Mouse (Mus musculus): Measurements from ENCODE around the gene Tfpi. TPM values are rescaled to one million over a fixed set of nuclear protein-coding genes. Genes with fewer than 3 reads are reported as not detected.

The Tfpi gene
- polyA plus RNA-seq (2015; fragmentation: Nextera tagmentation; extraction: Ambion mirVana): 34.7 and 42.9 TPM in 2 replicates

DNA sequence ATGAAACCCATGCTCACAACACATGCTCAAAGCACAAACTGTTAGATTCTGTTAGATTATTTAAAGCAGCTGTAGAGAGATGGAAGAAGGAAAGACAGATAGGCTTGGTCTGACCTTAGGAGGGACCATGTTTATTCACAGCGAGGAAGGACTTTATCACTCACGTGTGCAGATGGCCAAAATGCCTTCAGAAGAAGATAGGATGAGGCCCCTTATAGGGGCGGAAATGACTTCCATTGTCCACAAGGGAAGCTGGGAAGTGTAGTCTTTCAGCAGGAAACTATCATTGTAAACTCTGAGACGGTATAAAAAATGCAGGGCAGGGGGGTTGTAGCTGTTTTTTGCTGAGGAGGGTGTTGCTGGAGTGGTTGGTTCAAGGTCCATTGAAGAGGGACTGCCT lies at the start of gene Tfpi:
Gene Tfpi (minus strand): TSS at position 199 of the 400 bp plus-strand sequence.

GRCm38 (mm10) chr2:84425138-84425537 lies 51.4 kb downstream of the Tfpi start, which contains the start of gene Calcrl:
TSS of gene Calcrl (minus strand) at chr2:84425411.

Other genes with a start within 250 kb of the Tfpi start
- 32.5 and 38.6 TPM in 2 replicates for gene Calcrl, start 51.4 kb downstream of the Tfpi start, polyA plus RNA-seq (2015; fragmentation: Nextera tagmentation; extraction: Ambion mirVana)
- gene Ctnnd1, start 174.0 kb upstream of the Tfpi start, polyA plus RNA-seq (2015; fragmentation: Nextera tagmentation; extraction: Ambion mirVana): 9.4 and 12.7 TPM in 2 replicates
- 0.04 and 0.06 TPM in 2 replicates for gene Btbd18, start 182.3 kb upstream of the Tfpi start, polyA plus RNA-seq (2015; fragmentation: Nextera tagmentation; extraction: Ambion mirVana)
- 167 and 177 TPM in 2 replicates for gene Selenoh, start 194.0 kb upstream of the Tfpi start, polyA plus RNA-seq (2015; fragmentation: Nextera tagmentation; extraction: Ambion mirVana)
- not detected in 2 replicates for gene Gm28635, start 201.3 kb upstream of the Tfpi start, polyA plus RNA-seq (2015; fragmentation: Nextera tagmentation; extraction: Ambion mirVana)
- gene Med19, start 201.6 kb upstream of the Tfpi start, polyA plus RNA-seq (2015; fragmentation: Nextera tagmentation; extraction: Ambion mirVana): 20.1 and 22.6 TPM in 2 replicates
- gene Tmx2, start 202.4 kb upstream of the Tfpi start, polyA plus RNA-seq (2015; fragmentation: Nextera tagmentation; extraction: Ambion mirVana): 47.0 and 48.6 TPM in 2 replicates
- 14.4 and 16.0 TPM in 2 replicates for gene Zdhhc5, start 238.4 kb upstream of the Tfpi start, polyA plus RNA-seq (2015; fragmentation: Nextera tagmentation; extraction: Ambion mirVana)

Data from spleen, postnatal 0 days (tissue).